Mouse (Mus musculus) Patski (cell line): Measurements from ENCODE around the gene Pitpnm3. TPM values are rescaled to one million over a fixed set of nuclear protein-coding genes. Genes with fewer than 3 reads are reported as not detected.

Source experiments
- ATAC-seq: fragments of 100-300 bp; one replicate; pipeline ENCODE4 v1.8.0; 2021
- CTCF ChIA-PET: fragments of 350-600 bp; sonication (Branson Sonifier 250); formaldehyde crosslinking; loops from one replicate; lab custom pipeline; 2022; ENCODE audit warnings: inconsistent platforms; lab: Charles Lee
- POLR2A ChIA-PET: fragments of 350-600 bp; sonication (Branson Sonifier 250); formaldehyde crosslinking; loops from one replicate; lab custom pipeline; 2022; ENCODE audit warnings: antibody characterized with exemption, inconsistent platforms; lab: Charles Lee
- DNase-seq: peaks from one replicate; pipeline ENCODE4 v3.0.0-alpha.2; 2011; ENCODE audit warnings: low read depth, low spot score
- H3K27me3 ChIP-seq: fragments of 371-371 bp; one replicate; pipeline ENCODE4 v1.5.1; 2021
- CTCF ChIP-seq: fragments of 100-300 bp; IDR thresholded peaks from one replicate; pipeline ENCODE4 v1.5.1; 2021
- in situ Hi-C: fragments of 300-500 bp; cut with MboI; formaldehyde crosslinking; loops from 3 replicates; pipeline ENCODE4 v1.11.1; 2018; ENCODE audit warnings: low pct_unique_long_range_greater_than_20kb, mixed read lengths
- polyA plus RNA-seq: library from polyadenylated mRNA; unstranded; gene quantifications from one replicate; pipeline ENCODE4 v1.2.3, GENCODE M21; 2021

The Pitpnm3 gene
- polyA plus RNA-seq, 1 experiment from 2014 or later, result 5.0 TPM

- no peak for TF ChIP-seq CTCF
- CTCF ChIA-PET, result no interaction called here
- POLR2A ChIA-PET, result no interaction called here
- ATAC-seq (no peak), DNase-seq (no peak)
- no peaks in the 10 kb centered on the region for H3K27me3 ChIP-seq
- in situ Hi-C loops, result no loop called here
Observed at GRCm38 (mm10) chr11:72140198-72140597, 4.6 kb upstream of the Pitpnm3 start.

DNA sequence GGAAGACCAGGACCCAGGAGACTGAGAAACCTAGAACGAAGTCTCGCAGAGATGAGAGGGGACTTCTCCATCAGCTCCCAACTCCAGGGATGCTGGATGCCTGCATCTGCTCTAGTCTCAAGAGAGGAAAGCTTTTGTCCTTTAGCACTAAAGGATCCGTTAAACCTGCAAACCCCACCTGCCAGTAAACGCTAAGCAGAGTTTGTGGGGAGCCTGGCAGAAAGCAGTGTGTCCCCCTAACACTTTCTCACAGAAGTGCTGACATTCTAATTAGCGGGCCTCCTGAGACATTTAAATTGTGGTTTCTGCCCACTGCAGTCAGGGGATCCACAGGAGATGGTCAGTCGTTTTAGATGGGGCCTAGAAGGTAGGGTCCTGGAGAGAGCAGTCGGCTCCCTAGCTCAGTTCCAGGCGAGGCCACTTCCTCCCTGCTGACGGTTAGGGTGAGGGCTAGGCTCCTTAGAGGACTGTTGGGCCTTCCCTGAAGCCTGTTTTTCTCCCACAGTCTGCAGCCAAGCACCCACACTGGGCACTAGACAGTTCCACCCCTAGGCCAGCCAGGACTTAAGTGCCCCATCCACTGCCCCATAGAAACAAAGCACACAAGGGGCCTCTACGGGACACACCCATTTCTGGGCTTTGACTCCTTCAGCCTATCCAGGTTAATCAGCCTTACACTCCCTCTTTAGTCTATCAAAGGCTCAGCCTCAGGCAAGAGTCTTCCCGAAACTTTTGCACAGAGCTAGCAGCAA, 829 bp upstream of the Pitpnm3 start:
- ATAC-seq, result no peak
- no peak for TF ChIP-seq CTCF
- no peaks in the 10 kb centered on the region for H3K27me3 ChIP-seq
- ChIA-PET POLR2A (interaction anchor here (0.8 to 1.1 kb wide), 3 partner anchors 9 to 16 kb away, joined by 3 read pairs; no protein-coding TSS in a partner anchor), CTCF (interaction anchor here (1.3 to 1.5 kb wide), 2 partner anchors 9 to 87 kb away, joined by 3 read pairs; no protein-coding TSS in a partner anchor)
- DNase-seq, result no peak
- in situ Hi-C loops, result no loop called here

GRCm38 (mm10) chr11:72134536-72135382, 819 bp downstream of the Pitpnm3 start:
- CTCF ChIA-PET, result interaction anchor here (1.1 kb wide), 1 partner anchor 38 kb away, joined by 3 read pairs; no protein-coding TSS in a partner anchor
- POLR2A ChIA-PET, result no interaction called here
- in situ Hi-C loops, result no loop called here
- no peak for DNase-seq
- ATAC-seq, result no peak
- H3K27me3 ChIP-seq, result no peaks in the 10 kb centered on the region
- no peak for TF ChIP-seq CTCF

GRCm38 (mm10) chr11:72133075-72133474, 2.5 kb downstream of the Pitpnm3 start:
- no peak for TF ChIP-seq CTCF
- no peaks in the 10 kb centered on the region for H3K27me3 ChIP-seq
- DNase-seq (no peak), ATAC-seq (no peak)
- in situ Hi-C loops, result no loop called here
- ChIA-PET POLR2A (interaction anchor here (1.4 kb wide), 1 partner anchor 11 kb away, joined by 3 read pairs; no protein-coding TSS in a partner anchor), CTCF (interaction anchor here (1.1 to 1.8 kb wide), 2 partner anchors 16 to 20 kb away, joined by 3 to 7 read pairs; no protein-coding TSS in a partner anchor)

- CTCF ChIA-PET, result interaction anchor here (1.1 to 1.8 kb wide), 2 partner anchors 16 to 21 kb away, joined by 3 to 7 read pairs; no protein-coding TSS in a partner anchor
Observed at GRCm38 (mm10) chr11:72132266-72132665, 3.3 kb downstream of the Pitpnm3 start.

DNA sequence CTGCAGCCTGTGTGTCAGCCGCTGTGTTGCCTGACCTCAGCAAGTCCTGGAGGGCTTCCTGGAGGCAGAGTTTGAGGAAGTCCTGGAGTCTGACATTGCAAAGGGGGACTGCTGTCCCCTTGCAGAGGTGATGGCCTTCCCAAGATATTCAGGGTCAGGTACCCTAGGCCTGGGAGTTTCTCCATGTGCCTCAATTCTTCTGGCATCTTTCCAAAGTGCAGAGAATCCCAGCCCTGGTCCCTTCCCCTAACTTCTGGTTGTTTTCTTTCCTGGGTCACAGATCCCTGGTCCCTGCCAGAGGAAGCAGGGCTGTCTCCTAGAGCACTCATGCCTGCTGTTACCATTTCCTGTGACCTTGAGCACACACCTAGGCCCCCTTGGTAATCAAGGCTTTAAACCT, 3.9 kb downstream of the Pitpnm3 start:
- no peaks in the 10 kb centered on the region for H3K27me3 ChIP-seq
- POLR2A ChIA-PET, result interaction anchor here (1.4 kb wide), 1 partner anchor 9 kb away, joined by 3 read pairs; no protein-coding TSS in a partner anchor
- in situ Hi-C loops, result no loop called here
- ATAC-seq (no peak), DNase-seq (no peak)
- no peak for TF ChIP-seq CTCF
- CTCF ChIA-PET, result interaction anchor here (0.9 kb wide), 1 partner anchor 79 kb away, joined by 3 read pairs; no protein-coding TSS in a partner anchor

More at GRCm38 (mm10) chr11:72132266-72132665, 3.3 kb downstream of the Pitpnm3 start:
- peak; percentile 15 for ATAC-seq
- no peak for DNase-seq
- in situ Hi-C loops, result no loop called here
- H3K27me3 ChIP-seq, result no peaks in the 10 kb centered on the region
- POLR2A ChIA-PET, result interaction anchor here (1.4 kb wide), 1 partner anchor 10 kb away, joined by 3 read pairs; no protein-coding TSS in a partner anchor
- TF ChIP-seq CTCF, result no peak

DNA sequence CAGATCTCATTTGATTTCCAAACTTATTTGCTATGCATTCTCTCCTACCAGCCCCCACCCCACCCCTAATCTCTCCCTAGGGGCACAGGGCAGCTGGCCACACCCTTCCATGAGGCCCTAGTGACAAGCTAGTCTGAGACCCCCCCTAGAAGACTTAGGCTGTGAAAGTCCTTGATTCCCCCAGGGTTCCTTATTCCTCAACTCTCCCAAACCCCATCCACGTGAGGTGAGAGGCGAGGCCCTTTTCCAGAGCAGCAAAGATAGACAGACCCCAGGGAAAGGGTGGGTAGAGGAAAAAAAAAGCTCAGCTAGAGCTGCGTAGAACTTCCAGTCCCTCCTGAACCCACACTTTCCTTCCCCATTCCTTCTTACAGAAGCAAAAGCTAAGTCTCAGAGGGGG, 4.7 kb downstream of the Pitpnm3 start:
- in situ Hi-C loops, result no loop called here

GRCm38 (mm10) chr11:72130472-72130871, 5.1 kb downstream of the Pitpnm3 start:
- DNase-seq, result no peak
- no peak for ATAC-seq
- no peak for TF ChIP-seq CTCF
- in situ Hi-C loops, result no loop called here
- ChIA-PET POLR2A (interaction anchor here (0.6 kb wide), 1 partner anchor 1602 kb away, joined by 3 read pairs; no protein-coding TSS in a partner anchor), CTCF (interaction anchor here (0.9 to 1.6 kb wide), 3 partner anchors 12 to 78 kb away, joined by 3 to 5 read pairs (median 3); no protein-coding TSS in a partner anchor)
- no peaks in the 10 kb centered on the region for H3K27me3 ChIP-seq

More for the DNA sequence above, 4.7 kb downstream of the Pitpnm3 start:
- ChIA-PET CTCF (interaction anchor here (0.9 kb wide), 1 partner anchor 78 kb away, joined by 3 read pairs; no protein-coding TSS in a partner anchor), POLR2A (interaction anchor here (0.6 kb wide), 1 partner anchor 1602 kb away, joined by 3 read pairs; no protein-coding TSS in a partner anchor)
- TF ChIP-seq CTCF, result no peak
- H3K27me3 ChIP-seq, result no peaks in the 10 kb centered on the region
- DNase-seq, result no peak
- ATAC-seq, result no peak

GRCm38 (mm10) chr11:72130021-72130420, 5.6 kb downstream of the Pitpnm3 start:
- POLR2A ChIA-PET, result no interaction called here
- no peaks in the 10 kb centered on the region for H3K27me3 ChIP-seq
- ATAC-seq (no peak), DNase-seq (no peak)
- CTCF ChIA-PET, result interaction anchor here (0.9 to 1.6 kb wide), 2 partner anchors 13 to 33 kb away, joined by 3 to 5 read pairs; no protein-coding TSS in a partner anchor
- TF ChIP-seq CTCF, result no peak
- in situ Hi-C loops, result no loop called here
